Mouse (Mus musculus): ENCODE results near the gene Rps26. TPM values are rescaled to one million over a fixed set of nuclear protein-coding genes. Genes with fewer than 3 reads are reported as not detected.

Rps26 gene
- polyA plus RNA-seq, 1 experiment: 514 TPM

GRCm38 (mm10) chr10:128590193-128590690 is 36.3 kb downstream of the Rps26 start:
- Histone ChIP-seq H3K27me3 (ENCODE audit: control insufficient read depth) (peaks cover 89% of the 10 kb centered on the region), H3K4me1 (ENCODE audit: control insufficient read depth) (peaks cover 17% of the 10 kb centered on the region), H3K9me3 (ENCODE audit: control insufficient read depth, low read length) (no peaks in the 10 kb centered on the region; the same call in 1 of the 2 replicates), H3K36me3 (ENCODE audit: control insufficient read depth) (no peaks in the 10 kb centered on the region), H3K4me3 (replicated peaks) (peak overlapping the region; percentile 59)
- TF ChIP-seq GATA1 (IDR thresholded peaks at IDR 0.05; ENCODE audit: low read length) (no peak), TAL1 (IDR thresholded peaks at IDR 0.05; ENCODE audit: low read length) (no peak)

GRCm38 (mm10) chr10:128589464-128590192 is 36.9 kb downstream of the Rps26 start, which contains the start of gene Erbb3:
Erbb3 (minus strand) TSS chr10:128589652.
- H3K9me3 ChIP-seq (ENCODE audit: control insufficient read depth, low read length): no peaks in the 10 kb centered on the region; the same call in 1 of the 2 replicates
- H3K4me3 ChIP-seq (replicated peaks): peak within 1 kb of the TSS; percentile 59
- no peaks in the 10 kb centered on the region for H3K36me3 ChIP-seq (ENCODE audit: control insufficient read depth)
- TF ChIP-seq GATA1 (IDR thresholded peaks at IDR 0.05; ENCODE audit: low read length) (no peak), TAL1 (IDR thresholded peaks at IDR 0.05; ENCODE audit: low read length) (no peak)
- peaks cover 91% of the 10 kb centered on the region for H3K27me3 ChIP-seq (ENCODE audit: control insufficient read depth)
- peaks cover 17% of the 10 kb centered on the region for H3K4me1 ChIP-seq (ENCODE audit: control insufficient read depth)

- peaks cover 17% of the 10 kb centered on the region for H3K4me1 ChIP-seq (ENCODE audit: control insufficient read depth)
- H3K36me3 ChIP-seq (ENCODE audit: control insufficient read depth): no peaks in the 10 kb centered on the region
- peak overlapping the region; percentile 59 for H3K4me3 ChIP-seq (replicated peaks)
- no peaks in the 10 kb centered on the region; the same call in 1 of the 2 replicates for H3K9me3 ChIP-seq (ENCODE audit: control insufficient read depth, low read length)
- no peak for TF ChIP-seq TAL1 (IDR thresholded peaks at IDR 0.05; ENCODE audit: low read length)
- no peak for TF ChIP-seq GATA1 (IDR thresholded peaks at IDR 0.05; ENCODE audit: low read length)
- peaks cover 95% of the 10 kb centered on the region for H3K27me3 ChIP-seq (ENCODE audit: control insufficient read depth)
Observed at GRCm38 (mm10) chr10:128588775-128589463, 37.6 kb downstream of the Rps26 start.

GRCm38 (mm10) chr10:128588136-128588535 is 38.4 kb downstream of the Rps26 start:
- H3K4me3 ChIP-seq (replicated peaks): peak overlapping the region; percentile 4

GRCm38 (mm10) chr10:128587697-128588096 is 38.9 kb downstream of the Rps26 start:
- no peak for TF ChIP-seq GATA1 (IDR thresholded peaks at IDR 0.05; ENCODE audit: low read length)
- no peak for TF ChIP-seq TAL1 (IDR thresholded peaks at IDR 0.05; ENCODE audit: low read length)
- H3K4me3 ChIP-seq (replicated peaks): peak overlapping the region; percentile 4
- H3K27me3 ChIP-seq (ENCODE audit: control insufficient read depth): peaks cover 100% of the 10 kb centered on the region
- no peaks in the 10 kb centered on the region; the same call in 1 of the 2 replicates for H3K9me3 ChIP-seq (ENCODE audit: control insufficient read depth, low read length)
- H3K36me3 ChIP-seq (ENCODE audit: control insufficient read depth): no peaks in the 10 kb centered on the region; the same call in 1 of the 2 replicates
- H3K4me1 ChIP-seq (ENCODE audit: control insufficient read depth): peaks cover 19% of the 10 kb centered on the region

More at GRCm38 (mm10) chr10:128588136-128588535, 38.4 kb downstream of the Rps26 start:
- no peak for TF ChIP-seq TAL1 (IDR thresholded peaks at IDR 0.05; ENCODE audit: low read length)
- TF ChIP-seq GATA1 (IDR thresholded peaks at IDR 0.05; ENCODE audit: low read length): no peak
- H3K36me3 ChIP-seq (ENCODE audit: control insufficient read depth): no peaks in the 10 kb centered on the region; the same call in 1 of the 2 replicates
- peaks cover 19% of the 10 kb centered on the region for H3K4me1 ChIP-seq (ENCODE audit: control insufficient read depth)
- no peaks in the 10 kb centered on the region; the same call in 1 of the 2 replicates for H3K9me3 ChIP-seq (ENCODE audit: control insufficient read depth, low read length)
- H3K27me3 ChIP-seq (ENCODE audit: control insufficient read depth): peaks cover 100% of the 10 kb centered on the region

GRCm38 (mm10) chr10:128587120-128587519 is 39.4 kb downstream of the Rps26 start:
- H3K4me3 ChIP-seq (replicated peaks): no peak overlapping the region
- H3K36me3 ChIP-seq (ENCODE audit: control insufficient read depth): no peaks in the 10 kb centered on the region; the same call in 1 of the 2 replicates
- TF ChIP-seq GATA1 (IDR thresholded peaks at IDR 0.05; ENCODE audit: low read length) (no peak), TAL1 (IDR thresholded peaks at IDR 0.05; ENCODE audit: low read length) (no peak)
- no peaks in the 10 kb centered on the region; the same call in 1 of the 2 replicates for H3K9me3 ChIP-seq (ENCODE audit: control insufficient read depth, low read length)
- peaks cover 96% of the 10 kb centered on the region for H3K27me3 ChIP-seq (ENCODE audit: control insufficient read depth)
- peaks cover 19% of the 10 kb centered on the region for H3K4me1 ChIP-seq (ENCODE audit: control insufficient read depth)

- Histone ChIP-seq H3K9me3 (ENCODE audit: control insufficient read depth, low read length) (no peaks in the 10 kb centered on the region; the same call in 1 of the 2 replicates), H3K27me3 (ENCODE audit: control insufficient read depth) (peaks cover 93% of the 10 kb centered on the region), H3K4me1 (ENCODE audit: control insufficient read depth) (peaks cover 19% of the 10 kb centered on the region), H3K4me3 (replicated peaks) (no peak overlapping the region), H3K36me3 (ENCODE audit: control insufficient read depth) (no peaks in the 10 kb centered on the region; the same call in 1 of the 2 replicates)
- TF ChIP-seq GATA1 (IDR thresholded peaks at IDR 0.05; ENCODE audit: low read length) (no peak), TAL1 (IDR thresholded peaks at IDR 0.05; ENCODE audit: low read length) (no peak)
Observed at GRCm38 (mm10) chr10:128586546-128586945, 40.0 kb downstream of the Rps26 start.

GRCm38 (mm10) chr10:128584386-128584785 is 42.2 kb downstream of the Rps26 start:
- H3K4me3 ChIP-seq (replicated peaks): no peak overlapping the region
- TF ChIP-seq TAL1 (IDR thresholded peaks at IDR 0.05; ENCODE audit: low read length) (no peak), GATA1 (IDR thresholded peaks at IDR 0.05; ENCODE audit: low read length) (no peak)
- H3K4me1 ChIP-seq (ENCODE audit: control insufficient read depth): peaks cover 8% of the 10 kb centered on the region
- H3K27me3 ChIP-seq (ENCODE audit: control insufficient read depth): peaks cover 76% of the 10 kb centered on the region
- H3K9me3 ChIP-seq (ENCODE audit: control insufficient read depth, low read length): no peaks in the 10 kb centered on the region; the same call in 1 of the 2 replicates
- no peaks in the 10 kb centered on the region; the same call in 1 of the 2 replicates for H3K36me3 ChIP-seq (ENCODE audit: control insufficient read depth)

All from erythroblast, embryonic 14.5 days (primary cell).